Mouse (Mus musculus): ENCODE results near the gene Tmem171.

The Tmem171 gene

DNA sequence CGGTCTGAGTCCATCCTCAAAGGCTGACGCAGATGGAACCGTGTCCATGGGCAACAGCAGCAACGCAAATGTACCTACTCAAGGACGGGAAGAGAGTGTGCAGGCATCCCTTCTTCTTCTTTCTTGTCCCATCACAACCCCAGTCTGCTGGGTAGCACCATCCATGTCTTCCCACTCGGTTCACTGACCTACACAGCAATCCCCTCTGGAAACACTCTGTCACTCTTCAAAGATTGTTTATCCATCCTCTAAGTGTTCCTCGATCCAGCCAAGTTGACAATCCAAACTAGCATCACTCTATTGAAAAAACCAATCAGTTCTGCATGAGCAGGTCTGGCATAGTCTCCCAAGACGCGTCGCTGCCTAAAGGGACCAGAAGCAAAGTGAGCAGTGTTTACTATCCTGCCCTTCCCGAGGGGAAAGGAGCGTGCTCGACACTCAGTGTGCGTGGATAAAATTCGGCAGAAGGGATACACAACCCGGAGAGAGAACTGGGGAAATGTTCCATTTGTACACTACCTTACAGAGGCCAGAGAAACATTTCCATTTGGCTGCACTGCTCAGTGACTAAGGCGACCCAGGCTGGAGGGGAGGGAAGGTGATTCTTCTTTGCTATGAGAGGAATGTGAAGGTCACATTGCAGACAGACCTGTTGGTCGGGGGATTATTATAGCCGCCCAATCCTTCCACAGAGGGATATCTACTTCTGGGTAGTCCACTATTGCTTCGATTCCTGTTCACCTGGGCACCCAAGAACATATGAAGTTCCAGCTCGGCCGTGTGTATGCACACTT is 46.7 kb downstream of the Tmem171 start:
- no peak for DNase-seq (ENCODE audit: low read depth, low spot score)

DNA sequence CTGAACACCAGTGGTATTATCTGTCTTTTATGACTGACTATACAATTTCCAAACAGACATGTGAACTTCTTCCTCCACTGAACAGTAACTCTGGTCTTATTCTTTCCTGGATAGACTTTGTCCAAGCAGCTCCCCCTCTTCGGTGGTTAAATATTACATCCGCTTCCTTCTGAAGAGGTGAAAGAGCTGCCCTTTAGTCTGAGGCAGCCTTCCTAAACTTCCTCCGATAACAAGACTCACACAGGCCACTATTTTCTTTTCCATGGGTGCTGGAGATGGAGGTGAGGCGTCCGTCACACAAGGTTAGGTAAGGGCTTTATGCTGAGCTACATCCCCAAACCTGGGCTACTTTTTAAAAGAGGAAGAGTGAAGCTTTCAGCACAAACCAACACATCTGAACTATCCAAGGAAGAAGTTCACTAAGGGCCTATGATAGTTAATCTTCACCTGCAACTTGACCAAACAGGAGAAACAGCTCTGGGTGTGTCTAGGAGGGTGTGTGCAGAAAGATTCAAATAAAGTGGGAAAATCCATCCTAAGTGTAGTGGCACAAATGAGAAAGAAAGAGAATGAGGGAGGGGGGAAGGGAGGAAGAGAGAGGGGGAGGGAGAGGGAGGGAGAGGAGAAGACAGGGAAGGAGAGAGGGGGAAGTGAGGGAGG is 56.0 kb downstream of the Tmem171 start:
- no peak for DNase-seq (ENCODE audit: low read depth, low spot score)

DNA sequence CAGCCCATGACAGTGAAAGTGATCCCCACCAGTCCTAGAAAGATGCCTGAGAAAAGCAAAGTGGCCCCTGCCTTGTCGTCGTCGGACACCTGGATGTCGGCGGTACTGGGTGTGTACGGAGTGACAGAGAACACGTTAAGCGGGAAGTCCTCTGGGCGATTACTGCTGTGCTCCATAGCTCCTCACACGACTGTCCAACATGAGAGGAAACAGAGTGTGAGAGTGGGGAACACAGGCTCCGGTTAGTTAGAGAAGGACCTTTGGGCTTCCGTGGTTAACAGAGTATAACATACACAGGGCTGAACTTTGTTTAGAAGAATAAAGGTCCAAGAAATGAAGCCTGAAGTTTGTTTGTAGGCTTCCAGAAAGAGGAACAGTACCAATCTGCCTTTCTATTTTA is 57.5 kb downstream of the Tmem171 start, which contains the start of gene Tmem174:
TSS of gene Tmem174 (minus strand) at position 266 of the 400 bp plus-strand sequence.
- DNase-seq (ENCODE audit: low read depth, low spot score) = no peak

DNA sequence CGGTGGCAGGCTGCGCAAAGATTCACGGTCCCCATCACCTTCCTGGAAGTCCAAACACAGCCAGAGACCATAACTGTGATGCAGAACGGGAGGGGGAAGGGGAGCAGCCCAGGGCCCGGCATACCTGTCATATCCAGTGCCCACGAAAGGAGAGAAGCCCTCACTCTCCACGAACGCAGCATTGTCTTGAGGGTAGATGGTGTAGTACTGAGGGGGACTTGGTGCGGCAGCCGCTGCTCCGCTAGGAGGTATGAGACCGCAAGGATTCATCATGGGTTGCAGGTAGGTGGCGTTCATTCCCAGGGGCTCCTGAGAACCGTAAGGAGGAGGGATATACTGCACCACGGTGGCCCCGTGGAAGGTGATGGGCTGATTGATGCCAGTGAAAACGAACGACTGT is 58.1 kb downstream of the Tmem171 start:
- DNase-seq (ENCODE audit: low read depth, low spot score) = no peak
